Mouse (Mus musculus) stomach, embryonic 14.5 days (tissue): ENCODE measurements around the gene Txk. TPM values are rescaled to one million over a fixed set of nuclear protein-coding genes. Genes with fewer than 3 reads are reported as not detected.

Experiments
- ATAC-seq: fragments of 200-750 bp; cut with Nextera tagmentation; 2 replicates; pipeline ENCODE4 v1.8.0; 2017; ENCODE audit warnings: low read depth, moderate TSS enrichment; ENCODE audit not compliant: insufficient number of reproducible peaks, insufficient read depth, low FRiP score
- H3K27ac ChIP-seq: fragments of 300-500 bp; sonication (generic); 2 replicates; pipeline ENCODE4 v1.5.1; 2014; ENCODE audit warnings: mild to moderate bottlenecking, low read length, moderate library complexity, mixed read lengths
- H3K27me3 ChIP-seq: fragments of 300-500 bp; sonication (generic); 2 replicates; pipeline ENCODE4 v1.6.1; 2014; ENCODE audit warnings: low read length, control low read depth, mixed read lengths; ENCODE audit not compliant: control insufficient read depth, insufficient read depth
- H3K36me3 ChIP-seq: fragments of 300-500 bp; sonication (generic); 2 replicates; pipeline ENCODE4 v1.6.1; 2014; ENCODE audit warnings: mild to moderate bottlenecking, control low read depth, low read length, moderate library complexity, mixed read lengths; ENCODE audit not compliant: control insufficient read depth, insufficient read depth
- H3K4me1 ChIP-seq: fragments of 300-500 bp; sonication (generic); 2 replicates; pipeline ENCODE4 v1.6.1; 2014; ENCODE audit warnings: low read length, control low read depth, mixed read lengths; ENCODE audit not compliant: control insufficient read depth, insufficient read depth
- H3K4me2 ChIP-seq: fragments of 300-500 bp; sonication (generic); replicated peaks from 2 replicates; pipeline ENCODE4 v1.6.1; 2014; ENCODE audit warnings: low read depth, low read length, control low read depth
- H3K4me3 ChIP-seq: fragments of 300-500 bp; sonication (generic); 2 replicates; pipeline ENCODE4 v1.5.1; 2014; ENCODE audit warnings: low read depth, low read length, control low read depth
- H3K9ac ChIP-seq: fragments of 300-500 bp; sonication (generic); replicated peaks from 2 replicates; pipeline ENCODE4 v1.6.1; 2014; ENCODE audit warnings: low read depth, mild to moderate bottlenecking, control low read depth, low read length, moderate library complexity, mixed read lengths
- H3K9me3 ChIP-seq: fragments of 300-500 bp; sonication (generic); 2 replicates; pipeline ENCODE4 v1.6.1; 2016; ENCODE audit warnings: low read depth, low read length, control low read depth; ENCODE audit not compliant: control insufficient read depth
- WGBS: fragments of 180-500 bp; shearing (Covaris S2); extraction: QIAGEN DNeasy Blood & Tissue Kit; methylation state at CpG from one replicate; pipeline ENCODE4 v1.1.7; 2014; 5-methylcytosine and 5-hydroxymethylcytosine counted together
- polyA plus RNA-seq: library from polyadenylated mRNA; unstranded; fragments of >200 nt; fragmentation: Nextera tagmentation; extraction: Ambion mirVana; gene quantifications from 2 replicates; pipeline ENCODE4 v1.2.1, GENCODE M21; 2014

The Txk gene
- polyA plus RNA-seq = 0.29 and 0.32 TPM in 2 replicates

GRCm38 (mm10) chr5:72752585-72752984 is at the start of gene Txk:
TSS of gene Txk (minus strand) at chr5:72752777.
- ATAC-seq = no peak
- no peaks in the 10 kb centered on the region for H3K4me1 ChIP-seq
- no peak within 1 kb of the TSS for H3K9ac ChIP-seq
- 76% methylated on average over 5 of the region's 5 CpGs for WGBS
- H3K36me3 ChIP-seq = no peaks in the 10 kb centered on the region
- no peaks in the 10 kb centered on the region for H3K27me3 ChIP-seq
- no peak within 1 kb of the TSS for H3K4me2 ChIP-seq
- no peaks in the 10 kb centered on the region for H3K9me3 ChIP-seq
- no peak within 1 kb of the TSS for H3K27ac ChIP-seq
- H3K4me3 ChIP-seq = no peak within 1 kb of the TSS

GRCm38 (mm10) chr5:72798563-72798962 is 46.0 kb upstream of the Txk start:
- ATAC-seq = no peak

GRCm38 (mm10) chr5:72796186-72796613 is 43.6 kb upstream of the Txk start:
- H3K27me3 ChIP-seq = no peaks in the 10 kb centered on the region
- H3K9me3 ChIP-seq = no peaks in the 10 kb centered on the region
- no peak for ATAC-seq
- no peak overlapping the region for H3K27ac ChIP-seq
- 42% methylated on average over 14 of the region's 14 CpGs for WGBS
- H3K36me3 ChIP-seq = no peaks in the 10 kb centered on the region
- H3K4me1 ChIP-seq = no peaks in the 10 kb centered on the region
- no peak overlapping the region for H3K9ac ChIP-seq
- peak overlapping the region; percentile 15; the same call in 1 of the 2 replicates for H3K4me3 ChIP-seq
- H3K4me2 ChIP-seq = peak overlapping the region; percentile 28; the same call in 1 of the 2 replicates

More at GRCm38 (mm10) chr5:72798563-72798962, 46.0 kb upstream of the Txk start:
- H3K9me3 ChIP-seq = no peaks in the 10 kb centered on the region
- no peaks in the 10 kb centered on the region for H3K27me3 ChIP-seq
- H3K4me2 ChIP-seq = no peak overlapping the region
- no peaks in the 10 kb centered on the region for H3K4me1 ChIP-seq
- no peak overlapping the region for H3K27ac ChIP-seq
- 81% methylated on average over 4 of the region's 4 CpGs for WGBS
- H3K36me3 ChIP-seq = no peaks in the 10 kb centered on the region
- H3K4me3 ChIP-seq = no peak overlapping the region
- no peak overlapping the region for H3K9ac ChIP-seq

- H3K4me3 ChIP-seq = no peak overlapping the region
- no peaks in the 10 kb centered on the region for H3K27me3 ChIP-seq
- no peak overlapping the region for H3K9ac ChIP-seq
- WGBS = 79% methylated on average over 3 of the region's 3 CpGs
- no peaks in the 10 kb centered on the region for H3K9me3 ChIP-seq
- H3K36me3 ChIP-seq = no peaks in the 10 kb centered on the region
- no peak for ATAC-seq
- H3K27ac ChIP-seq = no peak overlapping the region
- H3K4me1 ChIP-seq = no peaks in the 10 kb centered on the region
- no peak overlapping the region for H3K4me2 ChIP-seq
Measured at GRCm38 (mm10) chr5:72793309-72793850, 40.8 kb upstream of the Txk start.

GRCm38 (mm10) chr5:72791789-72792188 is 39.2 kb upstream of the Txk start:
- peak; percentile 58; the same call in 1 of the 2 replicates for ATAC-seq
- H3K4me2 ChIP-seq = no peak overlapping the region
- H3K27ac ChIP-seq = no peak overlapping the region
- no peaks in the 10 kb centered on the region for H3K27me3 ChIP-seq
- no peak overlapping the region for H3K4me3 ChIP-seq
- no peak overlapping the region for H3K9ac ChIP-seq
- no peaks in the 10 kb centered on the region for H3K9me3 ChIP-seq
- no peaks in the 10 kb centered on the region for H3K4me1 ChIP-seq
- 3% methylated on average over 6 of the region's 6 CpGs for WGBS
- no peaks in the 10 kb centered on the region for H3K36me3 ChIP-seq

GRCm38 (mm10) chr5:72791386-72791785 is 38.8 kb upstream of the Txk start:
- H3K4me3 ChIP-seq = no peak overlapping the region
- 39% methylated on average over 4 of the region's 4 CpGs for WGBS
- H3K9ac ChIP-seq = no peak overlapping the region
- H3K27me3 ChIP-seq = no peaks in the 10 kb centered on the region
- no peaks in the 10 kb centered on the region for H3K9me3 ChIP-seq
- no peak overlapping the region for H3K27ac ChIP-seq
- H3K4me1 ChIP-seq = no peaks in the 10 kb centered on the region
- no peak for ATAC-seq
- no peaks in the 10 kb centered on the region for H3K36me3 ChIP-seq
- no peak overlapping the region for H3K4me2 ChIP-seq

- Histone ChIP-seq H3K4me3 (no peak overlapping the region), H3K4me1 (no peaks in the 10 kb centered on the region), H3K9me3 (no peaks in the 10 kb centered on the region), H3K27ac (no peak overlapping the region), H3K4me2 (no peak overlapping the region), H3K9ac (no peak overlapping the region), H3K36me3 (no peaks in the 10 kb centered on the region), H3K27me3 (no peaks in the 10 kb centered on the region)
- 32% methylated on average over 4 of the region's 4 CpGs for WGBS
- no peak for ATAC-seq
Measured at GRCm38 (mm10) chr5:72785451-72785850, 32.9 kb upstream of the Txk start.

- no peaks in the 10 kb centered on the region for H3K4me1 ChIP-seq
- no peaks in the 10 kb centered on the region for H3K9me3 ChIP-seq
- H3K27me3 ChIP-seq = no peaks in the 10 kb centered on the region
- 78% methylated on average over 3 of the region's 3 CpGs for WGBS
- no peaks in the 10 kb centered on the region for H3K36me3 ChIP-seq
- no peak for ATAC-seq
- no peak overlapping the region for H3K4me3 ChIP-seq
- no peak overlapping the region for H3K4me2 ChIP-seq
- H3K27ac ChIP-seq = no peak overlapping the region
- H3K9ac ChIP-seq = no peak overlapping the region
Measured at GRCm38 (mm10) chr5:72784719-72785118, 32.1 kb upstream of the Txk start.

GRCm38 (mm10) chr5:72783957-72784356 is 31.4 kb upstream of the Txk start:
- Histone ChIP-seq H3K27me3 (no peaks in the 10 kb centered on the region), H3K4me1 (no peaks in the 10 kb centered on the region), H3K36me3 (no peaks in the 10 kb centered on the region), H3K9me3 (no peaks in the 10 kb centered on the region), H3K4me2 (no peak overlapping the region), H3K9ac (no peak overlapping the region), H3K27ac (no peak overlapping the region), H3K4me3 (no peak overlapping the region)
- ATAC-seq = no peak
- WGBS = 52% methylated on average over 8 of the region's 8 CpGs
